Mouse (Mus musculus) G1E (cell line): ENCODE results near the gene Arrdc1. TPM values are rescaled to one million over a fixed set of nuclear protein-coding genes. Genes with fewer than 3 reads are reported as not detected.

ENCODE experiments used
- ATAC-seq: 2 replicates; pipeline ENCODE4 v1.8.0; 2016; ENCODE audit warnings: mild to moderate bottlenecking; ENCODE audit not compliant: insufficient number of reproducible peaks, poor library complexity, low FRiP score, severe bottlenecking; ENCODE audit errors: extremely low read depth
- DNase-seq: peaks from one replicate; pipeline ENCODE4 v3.0.0; 2012; ENCODE audit warnings: low spot score
- H3K27me3 ChIP-seq: 2 replicates; pipeline ENCODE4 v1.6.1; 2012; ENCODE audit warnings: mild to moderate bottlenecking, low read length, inconsistent platforms; ENCODE audit not compliant: insufficient read depth
- H3K36me3 ChIP-seq: replicated peaks from 2 replicates; pipeline ENCODE3; 2012; ENCODE audit warnings: mild to moderate bottlenecking, inconsistent platforms
- H3K4me1 ChIP-seq: 2 replicates; pipeline ENCODE4 v1.6.1; 2012; ENCODE audit warnings: low read depth, low read length, inconsistent platforms, mixed read lengths; ENCODE audit not compliant: insufficient read depth
- H3K4me3 ChIP-seq: 2 replicates; pipeline ENCODE4 v1.5.1; 2012; ENCODE audit warnings: low read depth, mild to moderate bottlenecking, inconsistent platforms, low read length, moderate library complexity, mixed read lengths
- H3K9me3 ChIP-seq: replicated peaks from 2 replicates; pipeline ENCODE4 v1.6.1; 2012; ENCODE audit warnings: inconsistent platforms
- CTCF ChIP-seq: IDR thresholded peaks from 2 replicates; pipeline ENCODE4 v1.5.1; 2012; ENCODE audit warnings: low read depth, low read length, inconsistent platforms, mixed read lengths
- GATA1 ChIP-seq: IDR thresholded peaks from 2 replicates; pipeline ENCODE4 v1.6.1; 2012; ENCODE audit warnings: borderline replicate concordance, low read length, inconsistent platforms, mixed read lengths
- GATA2 ChIP-seq: IDR thresholded peaks from 2 replicates; pipeline ENCODE4 v1.6.1; 2012; ENCODE audit warnings: low read depth, low read length, inconsistent platforms, borderline replicate concordance
- POLR2AphosphoS5 ChIP-seq: IDR thresholded peaks from 2 replicates; pipeline ENCODE4 v1.6.1; 2012; ENCODE audit warnings: low read depth, low read length, inconsistent platforms; ENCODE audit not compliant: insufficient replicate concordance
- TAL1 ChIP-seq: conservative IDR thresholded peaks from 2 replicates; pipeline ENCODE4 v1.6.1; 2012; ENCODE audit warnings: low read depth, low read length, inconsistent platforms, mixed read lengths
- polyA plus RNA-seq: library from polyadenylated mRNA; stranded (reverse); fragments of >175 nt; gene quantifications from 2 replicates; pipeline ENCODE4 v1.2.3, GENCODE M21; 2012
- total RNA-seq, 2 experiments: library from RNA; stranded (forward) in 1 of 2; stranded (reverse) in 1 of 2; fragments of 200-1000 nt in 1 of 2; fragments of >200 nt in 1 of 2; fragmentation: Nextera tagmentation in 1 of 2; gene quantifications; 2 replicates each; pipeline ENCODE4 v1.2.3; 2014 to 2017

The Arrdc1 gene
- total and polyA plus RNA-seq, 3 experiments: 41.1 to 51.6 (median 51.1) TPM

- Histone ChIP-seq H3K36me3 (peaks cover 60% of the 10 kb centered on the region), H3K4me3 (no peak overlapping the region), H3K9me3 (no peaks in the 10 kb centered on the region), H3K27me3 (no peaks in the 10 kb centered on the region), H3K4me1 (peaks cover 12% of the 10 kb centered on the region)
- DNase-seq (no peak), ATAC-seq (no peak)
- peak; percentile 6; the same call in 1 of the 2 replicates for TF ChIP-seq CTCF
- no peak for TF ChIP-seq GATA2
Observed at GRCm38 (mm10) chr2:24888895-24889294, 46.2 kb downstream of the Arrdc1 start.

GRCm38 (mm10) chr2:24880686-24881085 lies 54.4 kb downstream of the Arrdc1 start:
- H3K4me1 ChIP-seq: no peaks in the 10 kb centered on the region
- peaks cover 78% of the 10 kb centered on the region for H3K36me3 ChIP-seq
- ATAC-seq (no peak), DNase-seq (no peak)
- H3K4me3 ChIP-seq: no peak overlapping the region
- no peaks in the 10 kb centered on the region for H3K9me3 ChIP-seq
- H3K27me3 ChIP-seq: no peaks in the 10 kb centered on the region
- TF ChIP-seq GATA1 (no peak), CTCF (no peak), POLR2AphosphoS5 (no peak), GATA2 (no peak), TAL1 (no peak)

Other genes with a start within 250 kb of the Arrdc1 start
- not detected in 2 replicates for gene Cacna1b, start 172.1 kb downstream of the Arrdc1 start, total RNA-seq (2014; fragmentation: Nextera tagmentation)
- under 0.01 TPM in 2 replicates for gene Cacna1b, start 172.1 kb downstream of the Arrdc1 start, total RNA-seq (2017)
- not detected in 2 replicates for gene Cacna1b, start 172.1 kb downstream of the Arrdc1 start, polyA plus RNA-seq
- gene Ehmt1, start 15.6 kb downstream of the Arrdc1 start, total RNA-seq (2014; fragmentation: Nextera tagmentation): 59.0 and 94.7 TPM in 2 replicates
- gene Ehmt1, start 15.6 kb downstream of the Arrdc1 start, total RNA-seq (2017): 38.4 and 71.5 TPM in 2 replicates
- gene Ehmt1, start 15.6 kb downstream of the Arrdc1 start, polyA plus RNA-seq: 81.8 and 85.4 TPM in 2 replicates
- gene Zmynd19, start 14.5 kb upstream of the Arrdc1 start, total RNA-seq (2014; fragmentation: Nextera tagmentation): 14.8 and 18.0 TPM in 2 replicates
- 23.5 and 37.0 TPM in 2 replicates for gene Zmynd19, start 14.5 kb upstream of the Arrdc1 start, total RNA-seq (2017)
- gene Zmynd19, start 14.5 kb upstream of the Arrdc1 start, polyA plus RNA-seq: 19.8 and 21.2 TPM in 2 replicates
- gene Dph7, start 27.1 kb upstream of the Arrdc1 start, total RNA-seq (2014; fragmentation: Nextera tagmentation): 22.0 and 25.6 TPM in 2 replicates
- gene Dph7, start 27.1 kb upstream of the Arrdc1 start, total RNA-seq (2017): 19.8 and 25.1 TPM in 2 replicates
- gene Dph7, start 27.1 kb upstream of the Arrdc1 start, polyA plus RNA-seq: 25.1 and 29.4 TPM in 2 replicates
- 41.6 and 51.5 TPM in 2 replicates for gene Mrpl41, start 39.8 kb upstream of the Arrdc1 start, total RNA-seq (2014; fragmentation: Nextera tagmentation)
- 128 and 162 TPM in 2 replicates for gene Mrpl41, start 39.8 kb upstream of the Arrdc1 start, total RNA-seq (2017)
- gene Mrpl41, start 39.8 kb upstream of the Arrdc1 start, polyA plus RNA-seq: 25.0 and 55.2 TPM in 2 replicates
- 33.9 and 34.0 TPM in 2 replicates for gene Pnpla7, start 40.8 kb upstream of the Arrdc1 start, total RNA-seq (2014; fragmentation: Nextera tagmentation)
- gene Pnpla7, start 40.8 kb upstream of the Arrdc1 start, total RNA-seq (2017): 38.6 and 45.5 TPM in 2 replicates
- 3.9 and 5.2 TPM in 2 replicates for gene Pnpla7, start 40.8 kb upstream of the Arrdc1 start, polyA plus RNA-seq
- gene Nsmf, start 119.1 kb upstream of the Arrdc1 start, total RNA-seq (2014; fragmentation: Nextera tagmentation): 28.5 and 36.4 TPM in 2 replicates
- 30.6 and 30.9 TPM in 2 replicates for gene Nsmf, start 119.1 kb upstream of the Arrdc1 start, total RNA-seq (2017)
- 29.5 and 29.7 TPM in 2 replicates for gene Nsmf, start 119.1 kb upstream of the Arrdc1 start, polyA plus RNA-seq
- not detected in 2 replicates for gene Entpd8, start 145.1 kb upstream of the Arrdc1 start, total RNA-seq (2014; fragmentation: Nextera tagmentation)
- not detected in 2 replicates for gene Entpd8, start 145.1 kb upstream of the Arrdc1 start, total RNA-seq (2017)
- gene Entpd8, start 145.1 kb upstream of the Arrdc1 start, polyA plus RNA-seq: not detected in 2 replicates
- gene Noxa1, start 159.9 kb upstream of the Arrdc1 start, total RNA-seq (2014; fragmentation: Nextera tagmentation): not detected in 2 replicates
- gene Noxa1, start 159.9 kb upstream of the Arrdc1 start, total RNA-seq (2017): 0.27 and 0.46 TPM in 2 replicates
- gene Noxa1, start 159.9 kb upstream of the Arrdc1 start, polyA plus RNA-seq: 0.08 and 0.12 TPM in 2 replicates
- not detected in 2 replicates for gene Nrarp, start 245.5 kb upstream of the Arrdc1 start, total RNA-seq (2014; fragmentation: Nextera tagmentation)
- gene Nrarp, start 245.5 kb upstream of the Arrdc1 start, total RNA-seq (2017): 0.16 TPM in 1 of 2 replicates, not detected in the other
- not detected in 2 replicates for gene Nrarp, start 245.5 kb upstream of the Arrdc1 start, polyA plus RNA-seq